ENCODE assay signal across 27 mouse cellular contexts in the genomic region with DNA sequence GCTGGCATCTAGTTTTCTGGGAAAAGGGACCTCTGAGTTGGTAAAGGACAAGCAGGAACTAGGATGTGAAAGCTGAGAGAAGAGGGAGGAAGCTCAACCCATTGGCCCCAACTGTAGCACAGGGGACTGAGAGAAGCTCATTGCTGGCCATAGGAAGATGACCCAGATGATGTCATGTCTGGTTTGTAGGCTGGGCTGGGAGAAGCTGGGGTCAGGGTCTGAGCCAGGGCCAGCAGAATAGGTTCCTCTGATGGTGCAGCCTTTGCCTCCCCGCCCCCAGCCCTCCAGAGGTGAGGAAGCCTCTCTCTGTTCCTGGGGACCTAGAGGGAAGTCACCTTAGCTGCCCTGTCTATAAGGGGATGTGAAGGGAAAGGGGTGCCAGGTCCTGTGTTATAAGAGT. TPM values are rescaled to one million over a fixed set of nuclear protein-coding genes. Genes with fewer than 3 reads are reported as not detected.
"Had no signal": no experiment of that assay in that cellular context is flagged by ENCODE, and none has a peak within 500 bp of the region (broad histone marks: within the 10 kb centered on the region; RNA-seq: fewer than 3 reads in every experiment).

No protein-coding gene starts in this region.

- H3K27ac ChIP-seq: heart, embryonic 13.5 days; heart, embryonic 15.5 days; hindbrain, embryonic 12.5 days; hindbrain, embryonic 14.5 days; hindbrain, postnatal 0 days; kidney, embryonic 15.5 days; kidney, postnatal 0 days; limb, embryonic 13.5 days; limb, embryonic 15.5 days; liver, embryonic 12.5 days; liver, embryonic 14.5 days had no signal

- H3K4me3 ChIP-seq: heart, embryonic 13.5 days; heart, embryonic 15.5 days; hindbrain, embryonic 12.5 days; kidney, embryonic 15.5 days; limb, embryonic 13.5 days; limb, embryonic 15.5 days; liver, embryonic 12.5 days had no signal

- H3K9me3 ChIP-seq: heart, embryonic 13.5 days; heart, embryonic 15.5 days; hindbrain, embryonic 12.5 days; kidney, embryonic 15.5 days; limb, embryonic 13.5 days; limb, embryonic 15.5 days; liver, embryonic 12.5 days had no signal

- H3K36me3 ChIP-seq: heart, embryonic 15.5 days; hindbrain, embryonic 12.5 days; kidney, embryonic 15.5 days; liver, embryonic 12.5 days had no signal

- H3K9ac ChIP-seq: heart, embryonic 13.5 days; heart, embryonic 15.5 days; hindbrain, embryonic 12.5 days; hindbrain, embryonic 14.5 days; kidney, embryonic 15.5 days; limb, embryonic 13.5 days; limb, embryonic 15.5 days; liver, embryonic 12.5 days; liver, embryonic 14.5 days had no signal

- H3K4me1 ChIP-seq: heart, embryonic 15.5 days; liver, embryonic 12.5 days had no signal

- DNase-seq: gastrocnemius, postnatal 14 days; gastrocnemius, postnatal 36 days; heart, adult 18-20 months; heart, postnatal 14 days; heart, postnatal 36 days; kidney, adult 11 months; kidney, adult 2 months; kidney, adult 9 months; kidney, postnatal 14 days; kidney, postnatal 36 days; layer of hippocampus, adult 9-11 months; layer of hippocampus, postnatal 36 days; left cerebral cortex, postnatal 4 days had no signal

- H3K4me2 ChIP-seq: heart, embryonic 11.5 days; heart, embryonic 13.5 days; heart, embryonic 15.5 days; hindbrain, embryonic 12.5 days; hindbrain, embryonic 14.5 days; kidney, embryonic 15.5 days; limb, embryonic 13.5 days; limb, embryonic 15.5 days; liver, embryonic 12.5 days had no signal

- ATAC-seq: hindbrain, postnatal 0 days; intestine, embryonic 16.5 days; liver, embryonic 12.5 days had no signal

- H3K27me3 ChIP-seq: heart, embryonic 15.5 days; hindbrain, embryonic 12.5 days; kidney, embryonic 15.5 days; limb, embryonic 13.5 days; limb, embryonic 15.5 days; liver, embryonic 12.5 days had no signal

RNA-seq across cellular contexts. Expression of a gene that starts 31.1 kb away (rescaled TPM):
- total RNA-seq: hematopoietic stem cell, adult 5-6 weeks had no signal
